Mouse (Mus musculus) kidney, adult 2 months (tissue): ENCODE results near the gene Ndel1.

ENCODE experiments used
- CTCF ChIP-seq: fragments of 200-500 bp; conservative IDR thresholded peaks from 2 replicates; pipeline ENCODE4 v1.5.1; 2011; ENCODE audit warnings: low read depth, mild to moderate bottlenecking, control low read depth, low read length, moderate library complexity, mixed read lengths; ENCODE audit not compliant: insufficient read depth, insufficient read length
- POLR2A ChIP-seq: fragments of 200-500 bp; IDR thresholded peaks from one replicate; pipeline ENCODE4 v1.6.1; 2011; ENCODE audit warnings: low read depth, low read length, control low read depth

DNA sequence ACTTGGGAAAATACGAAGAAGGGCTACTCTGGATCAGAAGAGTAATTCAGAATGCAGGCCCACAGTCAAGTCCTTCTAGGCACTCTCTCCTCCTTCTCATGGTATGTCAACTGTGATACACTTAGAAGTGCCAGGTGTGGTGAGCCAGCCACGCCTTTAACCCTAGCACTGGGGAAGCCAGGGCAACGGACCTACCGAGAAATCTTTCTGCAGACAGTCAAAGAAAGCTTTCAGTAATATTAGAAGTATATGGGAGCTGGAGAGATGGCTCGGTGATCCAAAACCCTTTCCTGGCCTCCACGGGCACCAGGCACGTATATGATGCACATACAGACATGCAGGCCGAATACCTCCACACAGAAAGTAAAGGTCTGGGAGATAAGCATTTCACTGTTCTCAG lies 53.2 kb downstream of the Ndel1 start:
- TF ChIP-seq CTCF: no peak
- no peak for TF ChIP-seq POLR2A
